Comparison of ENCODE assay signal across 8 mouse cellular contexts in the genomic region with DNA sequence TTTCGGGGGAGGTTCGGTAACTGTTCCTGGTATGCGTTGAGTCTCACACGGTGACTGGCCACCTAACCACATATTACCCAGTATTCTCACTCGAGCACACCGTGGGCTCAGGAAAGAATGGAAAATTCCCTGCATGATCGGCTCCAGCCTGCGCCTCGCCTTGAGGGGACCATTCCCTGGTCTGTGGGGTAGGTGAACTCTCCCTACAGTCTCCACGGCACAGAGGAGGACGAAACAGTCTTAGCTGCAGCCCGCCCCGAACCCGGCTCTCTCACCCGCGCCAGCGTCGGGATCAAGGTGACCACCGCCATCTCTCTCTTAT. TPM values are rescaled to one million over a fixed set of nuclear protein-coding genes. Genes with fewer than 3 reads are reported as not detected.
DNase-seq lines count a peak whose midpoint lies in the region; ATAC-seq and TF ChIP-seq lines count a peak whose summit lies in the region.

No protein-coding gene starts in this region.

- H3K4me3 ChIP-seq in thymus, adult 2 months (ENCODE audit: control insufficient read depth, insufficient read depth, low read length) = peak overlapping the region; percentile 96
- H3K4me3 ChIP-seq in liver, embryonic 13.5 days (replicated peaks) = peak overlapping the region; percentile 87

- no peaks in the 10 kb centered on the region; the same call in 1 of the 2 replicates for H3K4me1 ChIP-seq in thymus, adult 2 months (replicated peaks; ENCODE audit: control insufficient read depth, insufficient read depth, low read length)
- H3K4me1 ChIP-seq in liver, embryonic 13.5 days (replicated peaks) = peaks cover 59% of the 10 kb centered on the region

- TF ChIP-seq POLR2A in thymus, adult 2 months (IDR thresholded peaks at IDR 0.05; ENCODE audit: control insufficient read depth, extremely low read depth, insufficient read depth, low read length, poor library complexity) = no peak; the same call in 1 of the 2 replicates

- no peaks in the 10 kb centered on the region for H3K9me3 ChIP-seq in liver, embryonic 13.5 days (replicated peaks)

- DNase-seq in frontal cortex, adult 2 months (ENCODE audit: extremely low spot score in 1 of 2, low spot score in 1 of 2) = no peak
- DNase-seq in thymus, adult 2 months = no peak
- no peak for DNase-seq in thymus, postnatal 4 days
- DNase-seq in liver, embryonic 13.5 days = no peak
- DNase-seq in thymus, postnatal 0 days (ENCODE audit: low spot score) = no peak
- DNase-seq in adrenal gland, postnatal 25 days = no peak
- no peak for DNase-seq in kidney, adult 9 months

- ATAC-seq in frontal cortex, adult (ENCODE audit: low TSS enrichment) = peak; percentile 45; the same call in 1 of the 2 replicates
- ATAC-seq in liver, embryonic 13.5 days (ENCODE audit: low read depth) = no peak

- H3K9ac ChIP-seq in liver, embryonic 13.5 days = peak overlapping the region; percentile 97

- no peak for TF ChIP-seq CTCF in thymus, adult 2 months (IDR thresholded peaks at IDR 0.05; ENCODE audit: borderline replicate concordance, control insufficient read depth, extremely low read depth, insufficient read depth, low read length, poor library complexity)

- H3K4me2 ChIP-seq in liver, embryonic 13.5 days = peak overlapping the region; percentile 71

- WGBS in thymus, adult 2 months = under 1% methylated on average over 19 of the region's 19 CpGs
- WGBS in liver, embryonic 13.5 days (ENCODE audit: insufficient replicate concordance) = 0% methylated on average over 19 of the region's 19 CpGs

- no peaks in the 10 kb centered on the region for H3K27me3 ChIP-seq in thymus, adult 2 months (ENCODE audit: control insufficient read depth, insufficient read depth, low read length)
- H3K27me3 ChIP-seq in liver, embryonic 13.5 days = no peaks in the 10 kb centered on the region

- peak overlapping the region; percentile 57; the same call in 1 of the 2 replicates for H3K27ac ChIP-seq in thymus, adult 2 months (ENCODE audit: control insufficient read depth, insufficient read depth, low read length)
- H3K27ac ChIP-seq in liver, embryonic 13.5 days = peak overlapping the region; percentile 98

- H3K36me3 ChIP-seq in thymus, adult 2 months (ENCODE audit: control insufficient read depth, insufficient read depth, low read length) = no peaks in the 10 kb centered on the region; the same call in 1 of the 2 replicates
- H3K36me3 ChIP-seq in liver, embryonic 13.5 days = peaks cover 31% of the 10 kb centered on the region

RNA-seq across cellular contexts. Expression of a gene that starts 0.3 kb away (rescaled TPM):
- polyA plus RNA-seq in frontal cortex, adult 2 months (2012; rRNA removed) = 80.3 and 90.6 TPM in 2 replicates
- polyA plus RNA-seq in thymus, adult 2 months (2012; rRNA removed) = 106 and 113 TPM in 2 replicates
- 9.7 and 13.5 TPM in 2 replicates for polyA plus RNA-seq in liver, embryonic 13.5 days (2015; fragmentation: Nextera tagmentation; extraction: Ambion mirVana)
- 30.8 and 31.8 TPM in 2 replicates for polyA plus RNA-seq in thymus, postnatal 0 days (2015; fragmentation: Nextera tagmentation; extraction: Ambion mirVana)
- total RNA-seq in adrenal gland, postnatal 25 days (2021) = 59.8 and 70.4 TPM in 2 replicates

RNA-seq across cellular contexts. Expression of a gene that starts 1.2 kb away (rescaled TPM):
- 57.7 and 61.9 TPM in 2 replicates for polyA plus RNA-seq in frontal cortex, adult 2 months (2012; rRNA removed)
- polyA plus RNA-seq in thymus, adult 2 months (2012; rRNA removed) = 42.1 and 42.2 TPM in 2 replicates
- 33.7 and 36.2 TPM in 2 replicates for polyA plus RNA-seq in liver, embryonic 13.5 days (2015; fragmentation: Nextera tagmentation; extraction: Ambion mirVana)
- polyA plus RNA-seq in thymus, postnatal 0 days (2015; fragmentation: Nextera tagmentation; extraction: Ambion mirVana) = 70.1 and 73.0 TPM in 2 replicates
- 60.6 and 63.5 TPM in 2 replicates for total RNA-seq in adrenal gland, postnatal 25 days (2021)

RNA-seq across cellular contexts. Expression of a gene that starts 31.3 kb away (rescaled TPM):
- polyA plus RNA-seq in frontal cortex, adult 2 months (2012; rRNA removed) = 21.4 and 22.2 TPM in 2 replicates
- 14.8 and 22.2 TPM in 2 replicates for polyA plus RNA-seq in thymus, adult 2 months (2012; rRNA removed)
- 14.9 and 16.9 TPM in 2 replicates for polyA plus RNA-seq in liver, embryonic 13.5 days (2015; fragmentation: Nextera tagmentation; extraction: Ambion mirVana)
- 27.3 and 30.0 TPM in 2 replicates for polyA plus RNA-seq in thymus, postnatal 0 days (2015; fragmentation: Nextera tagmentation; extraction: Ambion mirVana)
- total RNA-seq in adrenal gland, postnatal 25 days (2021) = 16.2 and 20.6 TPM in 2 replicates

RNA-seq across cellular contexts. Expression of a gene that starts 42.0 kb away (rescaled TPM):
- 0.84 and 1.2 TPM in 2 replicates for polyA plus RNA-seq in frontal cortex, adult 2 months (2012; rRNA removed)
- polyA plus RNA-seq in thymus, adult 2 months (2012; rRNA removed) = 2.0 and 2.1 TPM in 2 replicates
- not detected in 2 replicates for polyA plus RNA-seq in liver, embryonic 13.5 days (2015; fragmentation: Nextera tagmentation; extraction: Ambion mirVana)
- polyA plus RNA-seq in thymus, postnatal 0 days (2015; fragmentation: Nextera tagmentation; extraction: Ambion mirVana) = 0.49 and 0.57 TPM in 2 replicates
- 0.88 TPM in 1 of 2 replicates, not detected in the other for total RNA-seq in adrenal gland, postnatal 25 days (2021)

RNA-seq across cellular contexts. Expression of a gene that starts 52.2 kb away (rescaled TPM):
- polyA plus RNA-seq in frontal cortex, adult 2 months (2012; rRNA removed) = 13.9 and 14.1 TPM in 2 replicates
- 87.9 and 93.7 TPM in 2 replicates for polyA plus RNA-seq in thymus, adult 2 months (2012; rRNA removed)
- 10.6 and 12.4 TPM in 2 replicates for polyA plus RNA-seq in liver, embryonic 13.5 days (2015; fragmentation: Nextera tagmentation; extraction: Ambion mirVana)
- 31.9 and 33.2 TPM in 2 replicates for polyA plus RNA-seq in thymus, postnatal 0 days (2015; fragmentation: Nextera tagmentation; extraction: Ambion mirVana)
- 18.4 and 25.3 TPM in 2 replicates for total RNA-seq in adrenal gland, postnatal 25 days (2021)
